Mouse (Mus musculus) hindlimb bud, embryonic 11.5 days (tissue): ENCODE data around the gene Gm6401.
"Not testable (repeated sequence)": the region's sequence is repeated elsewhere in the genome, so short reads cannot be mapped to it uniquely, and the experiment has no call there.

Source experiments
- DNase-seq: peaks from one replicate; pipeline ENCODE4 v3.0.0-alpha.2; 2012; ENCODE audit warnings: low read depth, low spot score; ENCODE audit errors: extremely low spot score

The Gm6401 gene

DNA sequence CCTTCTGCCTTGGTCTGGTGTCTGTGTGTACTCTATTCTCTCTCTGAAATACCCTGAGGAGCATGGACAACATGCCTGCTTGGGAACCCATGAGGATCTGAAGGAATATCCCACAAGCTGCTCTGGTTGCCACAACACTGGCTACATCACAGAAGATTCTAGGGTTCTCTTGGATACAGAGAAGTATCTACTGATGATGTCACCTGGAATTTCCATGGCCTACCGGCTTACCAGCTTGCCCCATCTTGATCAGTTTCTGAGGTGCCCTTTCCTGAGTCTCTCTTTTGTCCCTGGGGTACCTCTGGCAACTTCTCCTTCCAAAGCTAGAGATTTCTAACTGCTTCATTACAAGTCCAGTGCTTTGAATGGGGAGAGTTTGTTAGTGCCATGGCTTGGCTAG lies at the start of gene Gm6401:
Gene Gm6401, minus strand, starts transcription at position 101 of the 400 bp plus-strand sequence.
- DNase-seq, result not testable (repeated sequence)

GRCm38 (mm10) chr14:41983225-41983624 lies 15.5 kb upstream of the Gm6401 start, which contains the start of gene Gm3543:
Gene Gm3543 (minus strand): TSS chr14:41983325.
- not testable (repeated sequence) for DNase-seq

DNA sequence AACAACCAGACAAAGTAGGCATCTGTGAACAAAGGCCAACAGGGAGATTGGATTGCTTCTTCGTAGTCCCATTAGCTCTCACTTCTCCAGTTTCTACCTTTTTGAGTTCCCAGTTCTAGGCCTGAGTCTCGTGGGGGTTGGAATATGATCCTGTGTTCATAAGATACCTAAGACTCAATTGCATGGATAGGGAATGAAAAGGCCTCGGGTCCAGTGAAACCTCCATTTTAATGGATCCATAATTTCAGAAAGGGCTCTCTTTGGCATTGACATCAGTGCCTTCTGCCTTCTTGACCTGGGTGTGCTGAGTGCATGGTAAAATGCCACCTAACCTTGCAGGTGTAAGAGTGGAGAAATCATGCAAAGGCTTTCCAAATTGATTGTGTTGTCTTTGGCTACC lies 869 bp upstream of the Gm6401 start:
- not testable (repeated sequence) for DNase-seq

- not testable (repeated sequence) for DNase-seq
Observed at GRCm38 (mm10) chr14:41964095-41964494, 3.6 kb downstream of the Gm6401 start.

GRCm38 (mm10) chr14:41943695-41944094 lies 24.0 kb downstream of the Gm6401 start, which contains the start of gene 1700024B05Rik:
Gene 1700024B05Rik (plus strand): TSS chr14:41943995.
- not testable (repeated sequence) for DNase-seq

DNA sequence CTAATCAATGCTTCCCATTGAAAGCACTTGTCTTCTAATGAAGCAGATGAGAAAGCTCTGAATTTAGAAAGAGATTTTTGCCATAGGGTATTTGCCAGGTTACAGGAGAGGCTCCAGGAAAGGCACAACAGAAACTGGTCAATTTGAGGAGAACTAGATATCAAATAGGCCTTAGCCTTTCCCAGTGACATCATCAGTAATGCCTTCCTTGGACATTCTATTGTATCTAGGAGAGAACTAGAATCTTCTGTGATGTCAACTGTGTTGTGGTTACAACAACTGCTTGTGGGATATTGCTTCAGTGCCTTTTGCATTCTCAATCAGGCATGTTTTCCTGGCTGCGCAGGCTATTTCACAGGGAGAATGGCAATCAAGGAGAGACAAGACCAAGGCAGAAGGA lies 43.1 kb downstream of the Gm6401 start, which contains the start of gene 1700049E17Rik1:
Gene 1700049E17Rik1, plus strand, starts transcription at position 301 of the 400 bp plus-strand sequence.
- DNase-seq, result not testable (repeated sequence)
